Mouse (Mus musculus) lung, adult 2 months (tissue): ENCODE data around the gene Myt1l. TPM values are rescaled to one million over a fixed set of nuclear protein-coding genes. Genes with fewer than 3 reads are reported as not detected.

Experiments used
- DNase-seq: peaks from one replicate; pipeline ENCODE4 v3.0.0; 2022
- H3K4me1 ChIP-seq: fragments of 200-500 bp; 2 replicates; pipeline ENCODE4 v1.6.1; 2011; ENCODE audit warnings: low read length; ENCODE audit not compliant: control insufficient read depth, insufficient read depth
- H3K4me3 ChIP-seq: fragments of 200-500 bp; replicated peaks from 2 replicates; pipeline ENCODE3; 2011; ENCODE audit warnings: low read depth, mild to moderate bottlenecking, control low read depth, low read length; ENCODE audit errors: extremely low read depth
- CTCF ChIP-seq: fragments of 200-500 bp; IDR thresholded peaks from 2 replicates; pipeline ENCODE4 v1.5.1; 2011; ENCODE audit warnings: mild to moderate bottlenecking, low read length, control low read depth; ENCODE audit not compliant: insufficient read depth
- POLR2A ChIP-seq: fragments of 200-500 bp; IDR thresholded peaks from 2 replicates; pipeline ENCODE4 v1.6.1; 2011; ENCODE audit warnings: low read depth, mild to moderate bottlenecking, control low read depth, low read length, borderline replicate concordance; ENCODE audit errors: extremely low read depth
- WGBS: fragments of 180-500 bp; shearing (Covaris S2); methylation state at CpG from one replicate; pipeline ENCODE4 v1.1.7; 2018; 5-methylcytosine and 5-hydroxymethylcytosine counted together
- polyA plus RNA-seq: library from polyadenylated mRNA; depleted of rRNA; stranded (reverse); fragments of >200 nt; gene quantifications from 2 replicates; pipeline ENCODE4 v1.2.3, GENCODE M21; 2012

Gene Myt1l
- polyA plus RNA-seq, 1 experiment: not detected

- WGBS: 80% methylated on average over 9 of the region's 9 CpGs
- TF ChIP-seq CTCF (no peak), POLR2A (no peak)
- Histone ChIP-seq H3K4me3 (no peak overlapping the region), H3K4me1 (no peaks in the 10 kb centered on the region)
- DNase-seq: no peak
Observed at GRCm38 (mm10) chr12:29868781-29869180, 340.6 kb downstream of the Myt1l start.

GRCm38 (mm10) chr12:29872156-29872815 is 344.1 kb downstream of the Myt1l start:
- no peak for DNase-seq
- WGBS: 41% methylated on average over 7 of the region's 7 CpGs
- TF ChIP-seq CTCF: no peak
- no peak for TF ChIP-seq POLR2A
- no peaks in the 10 kb centered on the region for H3K4me1 ChIP-seq
- H3K4me3 ChIP-seq: no peak overlapping the region

- Histone ChIP-seq H3K4me1 (no peaks in the 10 kb centered on the region), H3K4me3 (no peak overlapping the region)
- DNase-seq: no peak
- TF ChIP-seq CTCF (no peak), POLR2A (no peak)
- WGBS: 33% methylated on average over 1 of the region's 1 CpGs
Observed at GRCm38 (mm10) chr12:29873281-29873772, 345.1 kb downstream of the Myt1l start.

GRCm38 (mm10) chr12:29877977-29878376 is 349.8 kb downstream of the Myt1l start:
- DNase-seq: no peak
- WGBS: 84% methylated on average over 10 of the region's 10 CpGs
- no peak overlapping the region for H3K4me3 ChIP-seq
- no peaks in the 10 kb centered on the region for H3K4me1 ChIP-seq
- TF ChIP-seq CTCF: no peak
- TF ChIP-seq POLR2A: no peak

- no peak overlapping the region for H3K4me3 ChIP-seq
- TF ChIP-seq CTCF (peak; percentile 62), POLR2A (no peak)
- DNase-seq: peak; percentile 50
- no peaks in the 10 kb centered on the region for H3K4me1 ChIP-seq
- 23% methylated on average over 9 of the region's 9 CpGs for WGBS
Observed at GRCm38 (mm10) chr12:29882871-29883617, 354.9 kb downstream of the Myt1l start.

- WGBS: 76% methylated on average over 5 of the region's 5 CpGs
- no peak for DNase-seq
- TF ChIP-seq CTCF: no peak
- TF ChIP-seq POLR2A: no peak
- Histone ChIP-seq H3K4me3 (no peak overlapping the region), H3K4me1 (no peaks in the 10 kb centered on the region)
Observed at GRCm38 (mm10) chr12:29884376-29884775, 356.2 kb downstream of the Myt1l start.

- no peak for TF ChIP-seq POLR2A
- peak; percentile 32 for TF ChIP-seq CTCF
- Histone ChIP-seq H3K4me3 (no peak overlapping the region), H3K4me1 (no peaks in the 10 kb centered on the region)
- 19% methylated on average over 3 of the region's 3 CpGs for WGBS
- DNase-seq: peak; percentile 33
Observed at GRCm38 (mm10) chr12:29894669-29895068, 366.5 kb downstream of the Myt1l start.

- 70% methylated on average over 3 of the region's 3 CpGs for WGBS
- H3K4me3 ChIP-seq: no peak overlapping the region
- DNase-seq: no peak
- H3K4me1 ChIP-seq: no peaks in the 10 kb centered on the region
- no peak for TF ChIP-seq CTCF
- no peak for TF ChIP-seq POLR2A
Observed at GRCm38 (mm10) chr12:29897533-29898085, 369.4 kb downstream of the Myt1l start.

- H3K4me3 ChIP-seq: no peak overlapping the region
- DNase-seq: no peak
- WGBS: 69% methylated on average over 4 of the region's 4 CpGs
- peaks cover 5% of the 10 kb centered on the region for H3K4me1 ChIP-seq
- TF ChIP-seq CTCF (no peak), POLR2A (no peak)
Observed at GRCm38 (mm10) chr12:29904101-29904874, 376.1 kb downstream of the Myt1l start.

GRCm38 (mm10) chr12:29907056-29907455 is 378.9 kb downstream of the Myt1l start:
- no peak overlapping the region for H3K4me3 ChIP-seq
- TF ChIP-seq POLR2A (no peak), CTCF (peak; percentile 78)
- DNase-seq: peak; percentile 59
- peaks cover 5% of the 10 kb centered on the region for H3K4me1 ChIP-seq
- 8% methylated on average over 2 of the region's 2 CpGs for whole genome bisulfite sequencing
